Mouse (Mus musculus): ENCODE results near the gene Btg4. TPM values are rescaled to one million over a fixed set of nuclear protein-coding genes. Genes with fewer than 3 reads are reported as not detected.

The Btg4 gene
- polyA plus RNA-seq (2014; fragmentation: Nextera tagmentation; extraction: Ambion mirVana) = not detected in 2 replicates

DNA sequence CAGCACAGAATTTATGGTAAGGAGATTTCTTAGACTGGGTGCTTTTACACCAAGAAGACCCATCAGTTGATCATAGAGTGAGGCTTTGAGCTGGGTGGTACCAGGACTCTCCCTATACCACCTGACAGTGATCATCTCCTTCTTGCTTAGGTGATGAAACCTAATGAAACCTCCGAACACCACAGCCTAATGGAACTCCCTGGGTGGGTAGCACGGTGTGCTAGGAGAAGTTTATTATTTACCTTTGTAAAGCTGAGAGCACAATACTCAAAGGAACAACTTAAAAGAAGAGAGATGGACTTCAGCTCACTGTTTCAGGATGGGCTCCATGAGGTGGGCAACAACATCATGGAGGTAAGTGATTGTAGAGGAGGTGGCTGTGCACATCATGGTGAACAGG is at the start of gene Btg4:
TSS of gene Btg4 (plus strand) at position 301 of the 400 bp plus-strand sequence.
- no peaks in the 10 kb centered on the region for H3K4me1 ChIP-seq (ENCODE audit: control insufficient read depth, insufficient read depth, low read length)
- H3K9ac ChIP-seq (ENCODE audit: low read depth, low read length) = no peak within 1 kb of the TSS
- no peaks in the 10 kb centered on the region for H3K9me3 ChIP-seq (ENCODE audit: control insufficient read depth, low read length)
- no peak for ATAC-seq (ENCODE audit: low FRiP score, low TSS enrichment)
- no peak within 1 kb of the TSS for H3K27ac ChIP-seq (ENCODE audit: low read depth, low read length)
- no peak within 1 kb of the TSS for H3K4me2 ChIP-seq (replicated peaks; ENCODE audit: low read depth, low read length)
- 86% methylated on average over 2 of the region's 2 CpGs for WGBS
- no peaks in the 10 kb centered on the region for H3K36me3 ChIP-seq (ENCODE audit: control insufficient read depth, insufficient read depth, low read length)
- no peaks in the 10 kb centered on the region for H3K27me3 ChIP-seq (ENCODE audit: control insufficient read depth, insufficient read depth, low read length)
- H3K4me3 ChIP-seq (ENCODE audit: low read length) = no peak within 1 kb of the TSS

DNA sequence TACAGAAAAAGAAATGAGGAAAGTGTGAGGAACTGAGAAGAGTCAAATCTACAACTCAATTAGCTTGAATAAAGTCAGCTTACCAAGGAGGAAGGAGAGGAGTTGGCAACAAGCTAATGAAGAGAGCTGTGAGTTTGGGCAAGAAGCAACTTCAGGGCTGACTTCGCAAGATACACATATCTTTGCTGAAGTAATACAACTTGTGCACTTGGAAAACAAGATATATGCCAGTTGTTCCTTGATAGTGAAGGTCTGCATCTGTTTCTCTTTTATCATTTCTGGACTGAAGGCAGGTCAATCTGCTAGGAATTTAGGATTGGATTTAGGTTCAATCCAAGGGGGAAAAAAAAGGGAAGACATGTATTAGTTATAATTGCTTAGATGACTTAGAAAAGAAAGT is 47.1 kb upstream of the Btg4 start:
- no peak overlapping the region for H3K4me3 ChIP-seq (ENCODE audit: low read length)
- H3K9me3 ChIP-seq (ENCODE audit: control insufficient read depth, low read length) = no peaks in the 10 kb centered on the region
- WGBS = 91% methylated on average over 1 of the region's 1 CpGs
- H3K36me3 ChIP-seq (ENCODE audit: control insufficient read depth, insufficient read depth, low read length) = no peaks in the 10 kb centered on the region
- H3K4me1 ChIP-seq (ENCODE audit: control insufficient read depth, insufficient read depth, low read length) = no peaks in the 10 kb centered on the region
- ATAC-seq (ENCODE audit: low FRiP score, low TSS enrichment) = no peak
- H3K4me2 ChIP-seq (replicated peaks; ENCODE audit: low read depth, low read length) = no peak overlapping the region
- H3K27ac ChIP-seq (ENCODE audit: low read depth, low read length) = no peak overlapping the region
- 0 out of 2 replicates have a peak, but pooled peaks cover 4% of the 10 kb centered on the region for H3K27me3 ChIP-seq (ENCODE audit: control insufficient read depth, insufficient read depth, low read length)
- no peak overlapping the region for H3K9ac ChIP-seq (ENCODE audit: low read depth, low read length)

DNA sequence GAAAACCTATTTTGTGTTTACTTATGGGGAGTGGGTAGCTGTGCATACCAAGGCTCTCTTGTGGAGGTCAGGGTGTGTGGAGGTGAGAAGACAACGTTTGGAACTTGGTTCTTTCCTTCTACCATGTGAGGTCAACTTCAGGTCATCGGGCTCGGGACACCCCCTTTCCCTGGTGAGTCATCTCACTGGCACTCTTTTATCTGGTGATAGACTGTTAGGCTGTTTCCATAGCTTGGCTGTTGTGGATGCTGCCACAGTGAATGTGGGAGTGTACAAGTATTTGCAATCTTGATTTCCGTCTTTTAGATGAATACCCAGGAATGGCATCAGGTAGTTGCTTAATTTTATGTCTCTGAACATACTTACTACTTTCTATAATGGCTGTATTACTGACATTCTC is 45.0 kb upstream of the Btg4 start:
- Histone ChIP-seq H3K27me3 (ENCODE audit: control insufficient read depth, insufficient read depth, low read length) (no peaks in the 10 kb centered on the region), H3K4me1 (ENCODE audit: control insufficient read depth, insufficient read depth, low read length) (no peaks in the 10 kb centered on the region), H3K4me2 (replicated peaks; ENCODE audit: low read depth, low read length) (no peak overlapping the region), H3K4me3 (ENCODE audit: low read length) (no peak overlapping the region), H3K9me3 (ENCODE audit: control insufficient read depth, low read length) (no peaks in the 10 kb centered on the region), H3K9ac (ENCODE audit: low read depth, low read length) (no peak overlapping the region), H3K27ac (ENCODE audit: low read depth, low read length) (no peak overlapping the region), H3K36me3 (ENCODE audit: control insufficient read depth, insufficient read depth, low read length) (no peaks in the 10 kb centered on the region)
- ATAC-seq (ENCODE audit: low FRiP score, low TSS enrichment) = no peak
- 38% methylated on average over 4 of the region's 4 CpGs for WGBS

DNA sequence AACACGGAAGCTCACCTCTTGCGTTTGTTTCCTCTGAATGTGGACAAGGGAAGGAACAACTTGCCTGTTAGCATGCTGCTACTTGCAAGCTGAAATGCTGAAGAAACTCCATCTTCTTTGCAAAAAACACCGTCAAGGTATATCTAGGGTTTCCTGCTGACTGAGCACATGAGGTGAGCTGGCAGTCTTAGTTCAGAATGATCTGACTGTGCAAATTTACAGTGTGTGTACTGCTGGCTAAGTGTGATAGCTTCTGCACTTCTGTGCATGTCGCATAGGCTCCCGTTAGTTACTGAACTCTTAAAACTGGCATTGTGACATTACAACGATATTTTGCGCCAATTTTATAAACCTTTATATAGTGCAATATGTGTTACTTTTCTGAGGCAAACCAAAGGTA is 41.0 kb upstream of the Btg4 start:
- H3K27me3 ChIP-seq (ENCODE audit: control insufficient read depth, insufficient read depth, low read length) = no peaks in the 10 kb centered on the region
- whole genome bisulfite sequencing = 77% methylated on average over 7 of the region's 7 CpGs
- H3K4me3 ChIP-seq (ENCODE audit: low read length) = no peak overlapping the region
- H3K9ac ChIP-seq (ENCODE audit: low read depth, low read length) = no peak overlapping the region
- no peaks in the 10 kb centered on the region for H3K9me3 ChIP-seq (ENCODE audit: control insufficient read depth, low read length)
- H3K27ac ChIP-seq (ENCODE audit: low read depth, low read length) = no peak overlapping the region
- no peak for ATAC-seq (ENCODE audit: low FRiP score, low TSS enrichment)
- H3K4me1 ChIP-seq (ENCODE audit: control insufficient read depth, insufficient read depth, low read length) = no peaks in the 10 kb centered on the region
- no peak overlapping the region for H3K4me2 ChIP-seq (replicated peaks; ENCODE audit: low read depth, low read length)
- H3K36me3 ChIP-seq (ENCODE audit: control insufficient read depth, insufficient read depth, low read length) = no peaks in the 10 kb centered on the region

DNA sequence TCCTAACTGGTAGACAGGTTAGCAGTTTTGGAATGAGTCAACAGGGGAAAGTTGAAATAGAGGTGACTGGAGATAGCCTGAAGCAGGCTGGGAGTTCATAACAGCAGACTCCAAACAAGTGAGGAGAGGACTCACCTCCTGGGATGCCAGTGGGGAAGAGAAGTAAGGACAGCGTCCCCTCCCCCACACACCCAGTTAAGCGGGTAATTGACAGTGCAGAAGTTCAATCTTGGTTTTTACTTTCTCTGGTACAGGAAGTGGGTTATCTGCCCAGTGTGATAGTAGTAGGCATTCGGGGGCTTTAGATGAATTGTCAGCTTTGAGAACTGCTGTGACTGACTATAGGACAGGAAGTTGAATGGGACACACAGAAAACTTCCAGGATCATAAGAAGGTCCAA is 40.4 kb upstream of the Btg4 start:
- Histone ChIP-seq H3K4me3 (ENCODE audit: low read length) (no peak overlapping the region), H3K27ac (ENCODE audit: low read depth, low read length) (no peak overlapping the region), H3K9ac (ENCODE audit: low read depth, low read length) (no peak overlapping the region), H3K36me3 (ENCODE audit: control insufficient read depth, insufficient read depth, low read length) (no peaks in the 10 kb centered on the region), H3K9me3 (ENCODE audit: control insufficient read depth, low read length) (no peaks in the 10 kb centered on the region), H3K4me2 (replicated peaks; ENCODE audit: low read depth, low read length) (no peak overlapping the region), H3K27me3 (ENCODE audit: control insufficient read depth, insufficient read depth, low read length) (no peaks in the 10 kb centered on the region), H3K4me1 (ENCODE audit: control insufficient read depth, insufficient read depth, low read length) (no peaks in the 10 kb centered on the region)
- no peak for ATAC-seq (ENCODE audit: low FRiP score, low TSS enrichment)
- 73% methylated on average over 3 of the region's 3 CpGs for WGBS

DNA sequence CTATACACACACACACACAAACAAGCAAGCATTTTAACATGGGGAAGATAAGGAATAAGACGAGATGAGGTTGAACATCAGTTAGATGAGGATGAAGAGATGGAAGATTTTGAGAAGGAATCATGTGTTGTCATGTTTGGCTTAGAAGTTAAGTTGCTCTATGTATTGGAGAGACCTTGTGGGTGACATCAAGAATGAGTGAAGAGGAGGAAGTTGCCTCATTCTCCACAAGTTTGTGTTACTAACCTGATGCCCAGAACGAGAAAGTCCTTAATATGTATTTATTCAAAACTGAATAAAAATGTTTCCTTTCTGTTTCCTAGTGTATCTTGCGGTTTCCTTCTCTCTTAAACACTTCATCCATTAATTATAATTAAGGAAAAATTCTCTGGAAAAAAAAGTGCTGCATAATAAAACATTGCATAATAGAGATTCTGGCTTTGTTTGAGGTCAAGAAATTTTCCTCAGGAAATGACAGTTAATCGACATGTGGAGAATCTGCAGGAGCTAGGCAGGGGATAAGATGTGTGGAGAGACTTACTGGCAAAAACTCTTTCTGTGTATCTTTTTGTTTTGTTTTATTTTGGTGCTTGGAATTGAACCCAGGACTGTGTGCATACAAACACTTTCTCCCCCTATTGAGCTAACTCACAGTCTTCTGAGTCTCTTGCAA is 39.4 kb upstream of the Btg4 start:
- Histone ChIP-seq H3K4me1 (ENCODE audit: control insufficient read depth, insufficient read depth, low read length) (no peaks in the 10 kb centered on the region), H3K4me2 (replicated peaks; ENCODE audit: low read depth, low read length) (no peak overlapping the region), H3K4me3 (ENCODE audit: low read length) (no peak overlapping the region), H3K27me3 (ENCODE audit: control insufficient read depth, insufficient read depth, low read length) (no peaks in the 10 kb centered on the region), H3K27ac (ENCODE audit: low read depth, low read length) (no peak overlapping the region), H3K9ac (ENCODE audit: low read depth, low read length) (no peak overlapping the region), H3K9me3 (ENCODE audit: control insufficient read depth, low read length) (no peaks in the 10 kb centered on the region), H3K36me3 (ENCODE audit: control insufficient read depth, insufficient read depth, low read length) (no peaks in the 10 kb centered on the region)
- ATAC-seq (ENCODE audit: low FRiP score, low TSS enrichment) = no peak
- WGBS = 91% methylated on average over 4 of the region's 4 CpGs

DNA sequence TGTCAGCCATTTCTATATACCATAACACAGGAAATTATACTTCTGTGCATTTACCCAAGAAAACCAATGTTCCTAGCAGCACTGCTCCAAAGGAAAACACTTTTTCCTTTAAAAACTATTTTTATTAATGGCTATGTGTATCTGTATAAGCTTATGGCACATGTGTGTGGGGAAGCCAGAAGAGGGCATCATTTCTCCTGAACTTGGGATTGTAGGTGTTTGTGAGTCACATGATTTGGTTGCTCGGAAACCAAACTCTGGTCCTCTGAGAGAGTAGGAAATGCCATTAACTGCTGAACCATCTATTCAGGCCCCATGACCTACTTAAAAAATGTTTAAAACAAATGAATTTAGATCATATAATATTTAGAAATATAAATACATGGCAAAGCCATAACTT is 33.7 kb upstream of the Btg4 start:
- Histone ChIP-seq H3K4me1 (ENCODE audit: control insufficient read depth, insufficient read depth, low read length) (no peaks in the 10 kb centered on the region), H3K27ac (ENCODE audit: low read depth, low read length) (no peak overlapping the region), H3K36me3 (ENCODE audit: control insufficient read depth, insufficient read depth, low read length) (no peaks in the 10 kb centered on the region), H3K4me2 (replicated peaks; ENCODE audit: low read depth, low read length) (no peak overlapping the region), H3K9me3 (ENCODE audit: control insufficient read depth, low read length) (no peaks in the 10 kb centered on the region), H3K4me3 (ENCODE audit: low read length) (no peak overlapping the region), H3K9ac (ENCODE audit: low read depth, low read length) (no peak overlapping the region), H3K27me3 (ENCODE audit: control insufficient read depth, insufficient read depth, low read length) (no peaks in the 10 kb centered on the region)
- no peak for ATAC-seq (ENCODE audit: low FRiP score, low TSS enrichment)
- 94% methylated on average over 1 of the region's 1 CpGs for WGBS

DNA sequence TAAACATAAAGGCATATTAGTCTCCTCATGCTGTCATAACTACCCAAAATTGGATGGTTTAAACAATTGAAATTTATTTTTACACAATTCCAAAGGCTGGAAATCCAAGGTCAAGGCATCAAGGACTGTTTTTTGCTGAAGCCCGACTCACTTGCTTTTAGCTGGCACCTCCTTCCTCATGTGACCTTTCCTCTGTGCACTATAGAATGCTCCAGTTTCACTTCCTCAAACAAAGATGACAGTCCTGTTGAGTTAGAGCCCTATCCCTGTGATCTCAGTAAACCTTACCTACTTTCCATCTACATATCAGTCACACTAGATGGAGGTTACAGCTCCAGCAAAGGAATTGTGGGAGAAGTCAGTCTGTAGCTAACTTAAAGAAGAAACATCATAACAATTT is 30.6 kb upstream of the Btg4 start:
- 29% methylated on average over 1 of the region's 1 CpGs for WGBS
- H3K36me3 ChIP-seq (ENCODE audit: control insufficient read depth, insufficient read depth, low read length) = no peaks in the 10 kb centered on the region
- H3K4me2 ChIP-seq (replicated peaks; ENCODE audit: low read depth, low read length) = no peak overlapping the region
- no peaks in the 10 kb centered on the region for H3K27me3 ChIP-seq (ENCODE audit: control insufficient read depth, insufficient read depth, low read length)
- H3K9me3 ChIP-seq (ENCODE audit: control insufficient read depth, low read length) = no peaks in the 10 kb centered on the region
- H3K4me3 ChIP-seq (ENCODE audit: low read length) = no peak overlapping the region
- H3K4me1 ChIP-seq (ENCODE audit: control insufficient read depth, insufficient read depth, low read length) = no peaks in the 10 kb centered on the region
- ATAC-seq (ENCODE audit: low FRiP score, low TSS enrichment) = no peak
- no peak overlapping the region for H3K9ac ChIP-seq (ENCODE audit: low read depth, low read length)
- H3K27ac ChIP-seq (ENCODE audit: low read depth, low read length) = no peak overlapping the region

DNA sequence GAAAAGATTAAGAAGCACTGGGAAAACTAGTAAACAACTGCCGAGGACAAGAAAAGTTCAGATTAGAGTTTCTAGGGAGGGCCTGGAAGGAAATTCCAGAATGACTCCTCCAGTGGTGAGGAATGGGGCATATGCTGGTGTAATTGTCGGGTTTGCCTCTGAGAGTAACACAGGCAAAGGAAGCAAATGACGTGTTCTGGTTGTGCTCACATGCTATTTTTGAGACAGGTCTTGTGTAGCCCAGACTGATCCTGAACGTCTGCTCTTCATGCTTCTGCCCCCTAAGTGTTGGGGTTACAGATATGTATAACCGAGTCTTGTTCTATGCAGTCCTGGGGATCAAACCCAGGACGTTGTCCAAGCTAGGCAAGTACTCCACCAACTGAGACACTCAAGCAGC is 29.1 kb upstream of the Btg4 start:
- no peak overlapping the region for H3K27ac ChIP-seq (ENCODE audit: low read depth, low read length)
- no peaks in the 10 kb centered on the region for H3K9me3 ChIP-seq (ENCODE audit: control insufficient read depth, low read length)
- no peak overlapping the region for H3K4me3 ChIP-seq (ENCODE audit: low read length)
- ATAC-seq (ENCODE audit: low FRiP score, low TSS enrichment) = no peak
- H3K27me3 ChIP-seq (ENCODE audit: control insufficient read depth, insufficient read depth, low read length) = no peaks in the 10 kb centered on the region
- 67% methylated on average over 6 of the region's 6 CpGs for WGBS
- no peaks in the 10 kb centered on the region for H3K36me3 ChIP-seq (ENCODE audit: control insufficient read depth, insufficient read depth, low read length)
- H3K9ac ChIP-seq (ENCODE audit: low read depth, low read length) = no peak overlapping the region
- no peaks in the 10 kb centered on the region for H3K4me1 ChIP-seq (ENCODE audit: control insufficient read depth, insufficient read depth, low read length)
- H3K4me2 ChIP-seq (replicated peaks; ENCODE audit: low read depth, low read length) = no peak overlapping the region
